Mouse (Mus musculus) heart, embryonic 10.5 days (tissue): ENCODE results near the gene Cpa1. TPM values are rescaled to one million over a fixed set of nuclear protein-coding genes. Genes with fewer than 3 reads are reported as not detected.
A peak's percentile ranks its signal among the peaks of the same experiment; 100 is the strongest.

Experiments used
- DNase-seq: peaks from one replicate; pipeline ENCODE4 v3.0.0-alpha.2; 2017; ENCODE audit warnings: low spot score
- H3K27ac ChIP-seq: fragments of 300-500 bp; sonication (generic); 2 replicates; pipeline ENCODE4 v1.5.1; 2016; ENCODE audit warnings: mild to moderate bottlenecking
- H3K27me3 ChIP-seq: fragments of 300-500 bp; sonication (generic); 2 replicates; pipeline ENCODE4 v1.6.1; 2016; ENCODE audit warnings: mild to moderate bottlenecking; ENCODE audit not compliant: poor library complexity, insufficient read depth, severe bottlenecking
- H3K36me3 ChIP-seq: fragments of 300-500 bp; sonication (generic); 2 replicates; pipeline ENCODE4 v1.6.1; 2016; ENCODE audit warnings: mild to moderate bottlenecking, moderate library complexity
- H3K4me1 ChIP-seq: fragments of 300-500 bp; sonication (generic); 2 replicates; pipeline ENCODE4 v1.6.1; 2016; ENCODE audit warnings: mild to moderate bottlenecking
- H3K4me3 ChIP-seq: fragments of 300-500 bp; sonication (generic); 2 replicates; pipeline ENCODE4 v1.5.1; 2016; ENCODE audit warnings: mild to moderate bottlenecking, moderate library complexity
- H3K9me3 ChIP-seq: fragments of 300-500 bp; sonication (generic); 2 replicates; pipeline ENCODE4 v1.6.1; 2016; ENCODE audit warnings: mild to moderate bottlenecking, moderate library complexity
- WGBS: fragments of 180-500 bp; shearing (Covaris S2); methylation state at CpG from one replicate; pipeline ENCODE4 v1.1.7; 2016; 5-methylcytosine and 5-hydroxymethylcytosine counted together
- polyA plus RNA-seq: library from polyadenylated mRNA; unstranded; fragments of >200 nt; fragmentation: Nextera tagmentation; extraction: Ambion mirVana; gene quantifications from 2 replicates; pipeline ENCODE4 v1.2.1, GENCODE M21; 2016

The Cpa1 gene
- polyA plus RNA-seq = 3.9 and 4.3 TPM in 2 replicates

DNA sequence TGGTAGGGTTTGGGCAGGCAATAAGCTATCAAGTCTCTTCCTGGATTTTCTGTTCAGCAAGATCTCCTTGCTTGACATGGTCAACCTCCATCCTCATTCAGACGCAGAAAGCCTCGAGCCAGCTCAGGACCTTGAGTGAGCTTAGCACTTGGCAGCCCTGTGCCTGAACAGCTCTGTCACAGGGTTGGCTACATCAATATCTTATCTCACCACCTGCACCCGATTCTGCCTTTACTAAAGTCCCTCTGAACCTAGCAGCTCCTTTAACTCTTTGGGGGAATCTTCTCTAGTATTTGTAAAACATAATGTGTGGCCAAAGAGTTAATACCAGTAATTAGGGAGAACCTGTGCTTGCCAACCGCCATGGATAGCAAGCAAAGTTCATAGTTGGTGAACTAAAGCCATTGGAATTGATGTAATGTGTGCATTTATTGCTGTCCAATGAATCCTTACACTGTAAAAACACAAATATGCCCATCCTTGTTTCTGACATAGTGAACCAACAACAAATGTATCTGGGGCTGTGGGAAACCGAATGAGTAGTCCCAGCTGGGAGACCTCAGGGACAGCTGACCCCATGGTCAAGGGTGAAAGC is at the start of gene Cpa1:
TSS of gene Cpa1 (plus strand) at position 545 of the 595 bp plus-strand sequence.
- Histone ChIP-seq H3K27me3 (no peaks in the 10 kb centered on the region), H3K27ac (peak within 1 kb of the TSS; percentile 75), H3K36me3 (0 out of 2 replicates have a peak, but pooled peaks cover 2% of the 10 kb centered on the region), H3K9me3 (no peaks in the 10 kb centered on the region), H3K4me3 (no peak within 1 kb of the TSS), H3K4me1 (peaks cover 62% of the 10 kb centered on the region)
- no peak for DNase-seq
- WGBS = 53% methylated on average over 5 of the region's 5 CpGs

DNA sequence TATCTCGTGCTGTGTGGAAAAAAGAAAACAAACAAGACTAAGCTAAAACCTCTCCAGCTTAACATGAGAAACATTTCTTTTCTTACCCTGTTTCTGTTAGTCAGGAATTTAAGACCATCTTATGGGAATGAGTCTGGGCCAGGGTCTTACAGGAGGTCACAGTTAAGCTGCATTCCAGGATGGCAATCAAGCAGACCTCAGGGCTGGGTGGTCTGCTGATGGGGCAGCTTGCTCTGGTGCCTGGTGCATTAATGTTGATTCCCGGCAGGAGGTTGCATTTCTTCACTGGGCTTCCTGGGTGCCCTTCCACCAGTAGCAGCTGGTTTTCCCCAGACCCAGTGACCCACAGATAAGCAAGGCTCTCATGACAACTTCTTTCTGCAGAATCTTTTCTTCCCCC is 49.2 kb upstream of the Cpa1 start:
- H3K27ac ChIP-seq = peak overlapping the region; percentile 69
- H3K9me3 ChIP-seq = no peaks in the 10 kb centered on the region
- H3K4me1 ChIP-seq = peaks cover 44% of the 10 kb centered on the region
- H3K27me3 ChIP-seq = no peaks in the 10 kb centered on the region
- DNase-seq = no peak
- WGBS = 16% methylated on average over 2 of the region's 2 CpGs
- no peaks in the 10 kb centered on the region for H3K36me3 ChIP-seq
- no peak overlapping the region for H3K4me3 ChIP-seq

DNA sequence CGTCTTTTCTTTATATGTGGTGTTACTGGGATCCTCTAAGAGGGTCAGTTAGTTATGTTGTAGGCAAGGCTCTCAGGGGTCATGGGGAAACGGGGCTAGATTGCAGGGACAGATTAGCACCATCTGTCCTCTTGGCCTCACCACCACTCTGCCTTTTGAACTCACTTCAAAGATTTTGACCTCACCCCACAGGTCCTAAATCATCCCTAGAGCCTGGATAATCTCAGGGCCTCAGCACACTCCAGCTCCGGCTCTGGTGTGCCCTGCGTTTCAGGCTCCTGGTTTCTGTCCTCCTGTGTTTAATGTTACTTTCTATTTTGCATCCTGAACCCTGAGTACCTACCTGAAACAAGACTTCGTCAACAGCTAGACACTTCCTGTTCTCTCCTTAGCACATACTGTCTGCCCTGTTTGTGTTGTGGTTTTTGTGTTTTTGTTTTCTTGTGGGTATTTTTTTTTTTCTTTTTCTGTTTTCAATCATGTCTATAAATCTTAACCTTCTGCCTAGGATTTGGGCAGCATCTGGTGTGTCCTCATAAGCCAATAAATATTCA is 47.1 kb upstream of the Cpa1 start:
- H3K27ac ChIP-seq = no peak overlapping the region
- whole genome bisulfite sequencing = 43% methylated on average over 5 of the region's 5 CpGs
- no peaks in the 10 kb centered on the region for H3K36me3 ChIP-seq

DNA sequence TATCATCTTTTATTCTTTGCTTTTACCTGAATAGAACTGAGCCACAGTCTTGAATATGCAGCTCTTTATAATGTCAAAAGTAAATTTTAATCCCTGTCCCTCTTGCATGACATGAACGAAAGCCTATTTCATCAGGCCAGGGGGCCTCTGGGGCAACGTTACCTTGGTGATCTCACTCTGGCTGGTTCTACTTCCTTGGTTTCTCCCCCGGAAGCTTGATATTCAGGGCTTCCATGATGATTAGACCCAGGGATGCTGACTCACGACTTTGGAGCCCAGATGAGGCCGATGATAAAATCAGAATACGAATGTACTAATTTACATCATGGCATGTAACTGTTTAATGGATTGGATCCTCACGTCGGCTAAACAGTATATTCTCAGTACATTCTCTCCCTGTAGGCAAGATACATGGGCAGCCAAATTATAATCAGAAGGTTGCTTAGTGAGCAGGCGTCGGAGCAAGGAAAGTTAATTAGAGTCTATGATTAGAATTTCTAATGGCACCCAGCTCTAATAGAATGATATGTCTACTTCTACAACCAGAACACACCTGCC is 46.5 kb upstream of the Cpa1 start:
- Histone ChIP-seq H3K27me3 (no peaks in the 10 kb centered on the region), H3K9me3 (no peaks in the 10 kb centered on the region), H3K36me3 (no peaks in the 10 kb centered on the region), H3K4me3 (no peak overlapping the region), H3K27ac (no peak overlapping the region), H3K4me1 (peaks cover 46% of the 10 kb centered on the region)
- WGBS = 80% methylated on average over 10 of the region's 10 CpGs
- DNase-seq = no peak

More for the DNA sequence above, 47.1 kb upstream of the Cpa1 start:
- DNase-seq = no peak
- no peaks in the 10 kb centered on the region for H3K27me3 ChIP-seq
- H3K9me3 ChIP-seq = no peaks in the 10 kb centered on the region
- peaks cover 51% of the 10 kb centered on the region for H3K4me1 ChIP-seq
- no peak overlapping the region for H3K4me3 ChIP-seq

DNA sequence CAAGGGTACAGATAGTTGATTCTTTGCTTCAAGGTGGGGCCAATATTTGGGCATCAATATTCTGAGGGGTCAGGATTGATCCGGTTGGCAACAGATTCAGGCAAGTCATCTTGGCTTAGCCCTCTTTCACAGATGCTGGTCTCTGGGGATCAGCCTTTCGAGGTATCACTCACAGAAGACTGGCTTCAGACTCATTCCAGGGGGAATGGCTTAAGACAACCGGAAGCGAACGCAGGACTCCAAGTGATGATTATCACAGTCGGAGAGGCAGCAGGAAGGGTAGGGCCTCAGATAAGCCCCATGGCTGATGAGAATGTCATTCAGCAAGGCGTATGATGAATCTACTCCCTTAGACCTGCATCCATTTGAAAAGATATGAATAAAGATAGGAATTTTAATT is 44.7 kb upstream of the Cpa1 start:
- H3K27ac ChIP-seq = peak overlapping the region; percentile 31; the same call in 1 of the 2 replicates

DNA sequence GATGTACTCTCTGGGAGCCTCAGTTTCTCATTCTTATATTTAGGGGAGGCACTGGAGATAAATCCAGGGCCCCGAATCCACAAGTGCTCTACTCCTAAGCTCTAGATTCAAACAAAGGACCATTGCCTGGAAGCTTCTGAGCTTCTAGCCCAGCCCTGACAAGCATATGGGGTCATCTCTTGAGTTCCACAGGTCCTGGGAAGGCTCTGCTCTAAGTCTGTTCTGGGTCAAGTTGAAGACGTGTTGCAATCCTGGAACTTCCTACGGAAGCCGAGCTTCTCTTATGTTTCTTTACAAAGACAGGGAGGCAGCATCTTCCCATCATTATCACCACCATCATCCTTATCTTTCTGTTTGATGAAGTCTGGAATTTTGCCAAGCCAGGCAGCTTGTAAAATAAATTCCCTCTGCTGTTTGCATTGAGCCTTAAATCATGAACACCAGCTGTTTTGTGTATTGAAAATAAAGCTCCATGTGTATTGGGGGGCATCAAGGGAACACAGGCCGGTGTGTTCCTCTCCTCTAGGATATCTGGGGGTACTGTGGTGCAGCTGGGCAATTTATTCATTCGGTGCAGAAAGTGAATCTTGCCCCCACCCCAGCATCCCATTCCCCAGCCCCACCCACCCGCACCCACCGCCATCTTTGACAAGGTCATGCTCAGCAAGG is 42.7 kb upstream of the Cpa1 start:
- peak; percentile 64 for DNase-seq
- no peaks in the 10 kb centered on the region for H3K9me3 ChIP-seq
- no peak overlapping the region for H3K4me3 ChIP-seq
- peak overlapping the region; percentile 44; the same call in 1 of the 2 replicates for H3K27ac ChIP-seq
- H3K27me3 ChIP-seq = no peaks in the 10 kb centered on the region
- no peaks in the 10 kb centered on the region for H3K36me3 ChIP-seq
- 87% methylated on average over 8 of the region's 8 CpGs for WGBS
- peaks cover 35% of the 10 kb centered on the region for H3K4me1 ChIP-seq

More for the DNA sequence above, 44.7 kb upstream of the Cpa1 start:
- Histone ChIP-seq H3K4me3 (no peak overlapping the region), H3K27me3 (no peaks in the 10 kb centered on the region), H3K36me3 (no peaks in the 10 kb centered on the region), H3K9me3 (no peaks in the 10 kb centered on the region), H3K4me1 (peaks cover 44% of the 10 kb centered on the region)
- DNase-seq = peak; percentile 66
- 39% methylated on average over 7 of the region's 7 CpGs for WGBS

DNA sequence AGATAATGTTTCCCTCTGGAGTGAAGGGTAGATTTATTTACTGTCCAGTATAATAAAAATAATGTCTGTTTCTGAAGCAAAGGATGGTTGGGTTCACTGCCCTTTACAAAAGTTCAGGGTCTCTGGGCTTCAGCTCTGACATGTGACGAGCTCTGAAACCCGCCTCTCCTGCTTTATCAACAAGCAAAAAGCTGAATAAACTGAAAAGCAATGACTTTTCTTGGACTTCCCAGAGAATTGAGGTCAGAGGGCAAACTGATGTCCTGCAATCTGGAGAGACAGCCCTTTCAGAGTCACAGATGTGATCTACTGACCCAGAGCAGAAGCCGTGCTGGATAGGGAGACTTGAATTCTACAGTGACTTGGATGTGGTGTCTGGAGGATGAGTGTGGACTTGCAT is 39.0 kb upstream of the Cpa1 start:
- no peak overlapping the region for H3K4me3 ChIP-seq
- H3K36me3 ChIP-seq = no peaks in the 10 kb centered on the region
- 52% methylated on average over 3 of the region's 3 CpGs for WGBS
- H3K4me1 ChIP-seq = peaks cover 16% of the 10 kb centered on the region
- no peaks in the 10 kb centered on the region for H3K27me3 ChIP-seq
- DNase-seq = no peak
- no peaks in the 10 kb centered on the region for H3K9me3 ChIP-seq
- H3K27ac ChIP-seq = peak overlapping the region; percentile 32

DNA sequence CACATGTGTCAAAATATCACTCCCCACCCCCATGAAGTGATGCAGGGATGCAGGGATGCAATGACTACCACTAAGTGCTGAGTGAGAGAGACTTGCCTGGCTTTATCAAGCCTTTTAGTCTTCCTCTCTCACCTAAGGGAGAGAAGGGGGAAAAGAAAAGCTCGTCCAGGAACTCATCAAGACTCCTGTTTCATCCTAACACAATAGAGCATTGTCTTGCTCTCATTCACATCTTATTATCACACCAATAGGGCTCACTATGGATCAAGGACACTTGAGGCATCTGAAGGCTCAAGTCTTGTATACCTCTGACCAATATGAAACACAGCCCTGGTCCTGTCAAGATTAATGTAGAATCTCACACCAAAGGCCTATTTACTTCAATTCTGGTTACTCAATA is 38.0 kb upstream of the Cpa1 start:
- Histone ChIP-seq H3K4me3 (no peak overlapping the region), H3K36me3 (no peaks in the 10 kb centered on the region), H3K4me1 (peaks cover 12% of the 10 kb centered on the region; the same call in 1 of the 2 replicates), H3K27me3 (no peaks in the 10 kb centered on the region), H3K27ac (no peak overlapping the region), H3K9me3 (no peaks in the 10 kb centered on the region)
- 65% methylated on average over 1 of the region's 1 CpGs for WGBS
- DNase-seq = no peak

DNA sequence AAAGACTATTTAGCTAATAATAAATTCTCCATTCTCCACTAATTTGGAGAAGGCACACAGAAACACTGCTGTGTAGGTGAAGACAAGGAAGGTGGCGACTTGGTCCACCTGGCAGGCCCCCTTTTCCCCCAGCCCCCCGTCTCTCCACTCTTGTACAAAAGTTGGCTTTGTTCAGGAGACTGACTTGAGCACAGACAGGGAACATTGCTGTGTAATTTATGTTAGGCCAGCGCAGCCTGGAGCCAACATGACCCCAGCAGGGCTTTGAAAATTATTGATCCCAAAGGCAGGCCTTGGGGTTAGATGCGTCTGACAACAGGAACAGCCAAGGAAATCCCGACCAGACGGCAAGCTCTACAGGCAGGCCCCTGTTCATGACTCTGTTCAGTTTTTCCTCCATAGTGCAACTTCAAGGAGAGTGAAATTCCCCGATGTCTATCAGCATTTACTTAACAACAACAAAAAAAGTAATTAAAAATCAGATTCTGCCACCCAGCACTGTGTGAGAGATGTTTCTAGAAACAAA is 34.6 kb upstream of the Cpa1 start:
- no peaks in the 10 kb centered on the region for H3K36me3 ChIP-seq
- 73% methylated on average over 7 of the region's 7 CpGs for WGBS
- H3K4me3 ChIP-seq = no peak overlapping the region
- no peak for DNase-seq
- H3K27ac ChIP-seq = no peak overlapping the region
- no peaks in the 10 kb centered on the region for H3K9me3 ChIP-seq
- H3K27me3 ChIP-seq = no peaks in the 10 kb centered on the region
- peaks cover 3% of the 10 kb centered on the region; the same call in 1 of the 2 replicates for H3K4me1 ChIP-seq

DNA sequence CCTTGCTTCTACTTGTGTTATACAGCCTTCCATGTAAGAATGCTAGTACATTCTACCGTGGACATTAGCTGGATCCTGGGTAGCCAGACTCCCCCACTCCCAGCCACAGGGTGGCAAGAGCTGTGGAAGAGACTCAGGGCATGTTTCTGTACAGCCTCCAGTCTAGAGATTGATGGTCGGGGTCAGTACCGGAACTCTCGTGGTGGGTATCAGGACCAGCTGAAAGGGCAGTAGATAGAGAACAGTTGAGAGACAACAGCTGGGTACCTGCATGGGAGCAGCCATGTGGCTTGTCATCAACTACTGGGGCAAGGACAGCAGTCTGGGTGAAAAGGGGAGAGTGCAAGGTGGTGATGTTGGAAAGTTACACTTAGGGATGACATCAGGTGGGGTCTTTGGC is 33.9 kb upstream of the Cpa1 start:
- H3K9me3 ChIP-seq = no peaks in the 10 kb centered on the region
- no peaks in the 10 kb centered on the region for H3K27me3 ChIP-seq
- DNase-seq = no peak
- H3K4me1 ChIP-seq = peaks cover 3% of the 10 kb centered on the region; the same call in 1 of the 2 replicates
- WGBS = 73% methylated on average over 4 of the region's 4 CpGs
- peak overlapping the region; percentile 56; the same call in 1 of the 2 replicates for H3K27ac ChIP-seq
- no peaks in the 10 kb centered on the region for H3K36me3 ChIP-seq
- H3K4me3 ChIP-seq = no peak overlapping the region

DNA sequence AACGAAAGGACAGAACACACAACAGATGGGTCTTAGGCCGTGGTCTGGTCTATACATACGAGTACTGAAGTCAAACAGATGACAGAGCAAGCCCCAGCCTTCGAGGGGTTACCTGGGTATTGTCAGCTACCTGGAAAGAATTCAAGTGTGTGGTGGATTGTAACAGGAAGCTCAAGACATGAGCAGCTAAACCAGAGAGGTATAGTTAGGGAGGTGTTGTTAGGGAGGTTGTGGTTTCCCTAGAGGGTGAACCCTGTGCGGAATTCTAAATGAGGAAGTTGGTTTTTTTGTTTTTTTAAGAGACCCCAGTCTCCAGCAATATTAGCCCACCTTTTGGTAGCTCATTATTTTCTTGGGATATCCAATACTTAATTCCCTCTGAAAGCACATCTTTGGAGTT is 33.3 kb upstream of the Cpa1 start:
- H3K27ac ChIP-seq = peak overlapping the region; percentile 56; the same call in 1 of the 2 replicates
- no peak for DNase-seq
- H3K4me3 ChIP-seq = no peak overlapping the region
- H3K27me3 ChIP-seq = no peaks in the 10 kb centered on the region
- 82% methylated on average over 5 of the region's 5 CpGs for WGBS
- peaks cover 3% of the 10 kb centered on the region; the same call in 1 of the 2 replicates for H3K4me1 ChIP-seq
- H3K9me3 ChIP-seq = no peaks in the 10 kb centered on the region
- H3K36me3 ChIP-seq = no peaks in the 10 kb centered on the region

DNA sequence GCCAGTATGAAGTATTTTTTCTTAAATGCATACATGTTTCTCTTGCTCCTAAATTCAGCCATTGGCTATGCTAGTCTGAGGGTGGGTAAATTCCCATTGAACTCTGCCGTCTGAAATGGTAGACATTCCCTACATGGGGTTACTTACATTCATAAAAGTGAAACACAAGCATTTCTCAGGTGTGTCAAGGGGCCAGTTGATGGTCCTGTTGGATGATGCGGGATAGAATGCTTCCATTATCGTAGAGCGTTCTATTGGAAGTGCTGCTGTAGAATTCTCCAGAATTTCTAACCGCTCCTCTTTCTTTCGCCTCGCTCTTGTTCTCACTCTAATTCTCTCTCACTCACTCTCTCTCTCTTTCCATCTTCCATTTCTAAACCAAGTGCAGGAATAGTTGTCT is 28.3 kb upstream of the Cpa1 start, which contains the start of gene Cpa5:
TSS of gene Cpa5 (plus strand) at position 301 of the 400 bp plus-strand sequence.
- Histone ChIP-seq H3K36me3 (no peaks in the 10 kb centered on the region), H3K9me3 (no peaks in the 10 kb centered on the region), H3K4me3 (no peak within 1 kb of the TSS), H3K27me3 (no peaks in the 10 kb centered on the region), H3K27ac (peak within 1 kb of the TSS; percentile 59; the same call in 1 of the 2 replicates), H3K4me1 (peaks cover 10% of the 10 kb centered on the region)
- 94% methylated on average over 7 of the region's 7 CpGs for WGBS
- DNase-seq = no peak

DNA sequence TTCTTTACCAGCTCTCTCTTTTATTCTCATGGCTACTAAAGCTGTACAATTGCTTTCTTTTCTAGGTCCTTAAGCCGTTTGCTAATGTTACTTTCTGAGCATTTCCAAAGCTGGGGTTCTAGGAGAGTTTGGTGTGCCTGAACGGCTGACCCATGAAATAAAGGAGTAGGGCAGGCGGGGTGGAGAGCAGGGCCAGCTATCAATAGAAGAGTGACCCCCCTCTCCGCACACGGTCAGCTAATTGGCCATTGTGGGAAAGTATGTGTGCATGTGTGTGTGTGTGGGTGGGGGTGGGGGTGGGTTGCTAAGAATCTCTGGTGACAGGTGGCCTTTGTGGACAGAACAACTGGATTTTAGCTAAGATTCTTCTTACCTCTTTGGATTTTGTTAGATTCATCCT is 27.8 kb upstream of the Cpa1 start:
- Histone ChIP-seq H3K4me1 (peaks cover 15% of the 10 kb centered on the region), H3K27ac (peak overlapping the region; percentile 36; the same call in 1 of the 2 replicates), H3K4me3 (no peak overlapping the region), H3K36me3 (no peaks in the 10 kb centered on the region), H3K27me3 (no peaks in the 10 kb centered on the region), H3K9me3 (no peaks in the 10 kb centered on the region)
- DNase-seq = no peak
- WGBS = 72% methylated on average over 5 of the region's 5 CpGs
